Mouse (Mus musculus): ENCODE results near the gene Nudt19. TPM values are rescaled to one million over a fixed set of nuclear protein-coding genes. Genes with fewer than 3 reads are reported as not detected.
"Not testable (repeated sequence)": the region's sequence is repeated elsewhere in the genome, so short reads cannot be mapped to it uniquely, and the experiment has no call there.

Nudt19 gene
- polyA plus RNA-seq, 1 experiment from 2014 or later: 105 TPM

DNA sequence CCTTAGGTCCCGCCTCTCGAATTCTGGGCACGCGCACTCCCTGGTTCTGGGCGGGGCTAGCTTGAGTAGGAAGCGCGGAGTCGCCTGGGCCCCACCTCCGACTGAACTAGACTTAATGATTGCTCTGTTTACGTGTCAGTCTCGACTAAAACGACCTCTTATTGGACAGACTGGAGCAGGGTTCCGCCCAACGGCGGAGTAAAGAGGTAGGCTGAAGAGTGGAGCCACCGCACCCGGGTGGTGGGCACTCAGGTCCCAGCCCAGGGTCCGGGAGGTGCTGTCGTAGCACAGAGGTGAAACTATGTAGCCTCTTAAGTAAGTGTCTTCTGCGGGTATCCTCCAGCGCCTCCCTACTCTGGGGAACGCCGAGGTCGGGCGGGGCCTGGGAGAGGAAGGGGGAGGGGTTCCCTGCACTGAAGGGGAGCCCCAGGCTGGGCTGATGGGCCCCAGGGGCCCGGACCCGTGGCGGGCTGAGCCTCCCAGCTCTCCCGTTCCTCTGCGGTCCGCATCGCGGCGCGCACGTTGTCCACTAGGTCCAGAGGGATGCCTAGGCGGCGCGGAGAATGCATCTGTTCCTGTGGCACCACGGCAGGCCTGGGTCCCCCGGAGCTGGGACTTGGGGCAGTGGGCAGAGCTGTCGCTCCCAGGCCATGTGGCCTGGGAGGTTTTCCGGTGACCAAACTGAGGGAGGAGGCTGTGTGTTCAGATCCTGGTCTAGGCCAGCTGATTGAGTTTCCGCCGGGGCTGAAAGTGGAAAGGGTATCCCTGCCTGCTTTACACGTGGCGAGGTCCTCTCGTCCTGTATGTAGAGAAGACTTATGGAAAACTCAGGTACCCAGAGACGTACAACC lies 30.2 kb upstream of the Nudt19 start, which contains the start of gene Ankrd27:
TSS of gene Ankrd27 (plus strand) at position 190 of the 851 bp plus-strand sequence.
- H3K36me3 ChIP-seq: no peaks in the 10 kb centered on the region
- H3K27ac ChIP-seq: peak within 1 kb of the TSS; percentile 87
- H3K4me3 ChIP-seq (replicated peaks): peak within 1 kb of the TSS; percentile 91
- H3K9ac ChIP-seq: peak within 1 kb of the TSS; percentile 94
- H3K4me2 ChIP-seq: peak within 1 kb of the TSS; percentile 98
- peaks cover 62% of the 10 kb centered on the region for H3K4me1 ChIP-seq (replicated peaks)
- DNase-seq (peak; percentile 93), ATAC-seq (ENCODE audit: low read depth) (peak; percentile 94)
- peaks cover 42% of the 10 kb centered on the region for H3K27me3 ChIP-seq
- H3K9me3 ChIP-seq (replicated peaks): no peaks in the 10 kb centered on the region
- WGBS (ENCODE audit: insufficient replicate concordance): under 1% methylated on average over 49 of the region's 49 CpGs

DNA sequence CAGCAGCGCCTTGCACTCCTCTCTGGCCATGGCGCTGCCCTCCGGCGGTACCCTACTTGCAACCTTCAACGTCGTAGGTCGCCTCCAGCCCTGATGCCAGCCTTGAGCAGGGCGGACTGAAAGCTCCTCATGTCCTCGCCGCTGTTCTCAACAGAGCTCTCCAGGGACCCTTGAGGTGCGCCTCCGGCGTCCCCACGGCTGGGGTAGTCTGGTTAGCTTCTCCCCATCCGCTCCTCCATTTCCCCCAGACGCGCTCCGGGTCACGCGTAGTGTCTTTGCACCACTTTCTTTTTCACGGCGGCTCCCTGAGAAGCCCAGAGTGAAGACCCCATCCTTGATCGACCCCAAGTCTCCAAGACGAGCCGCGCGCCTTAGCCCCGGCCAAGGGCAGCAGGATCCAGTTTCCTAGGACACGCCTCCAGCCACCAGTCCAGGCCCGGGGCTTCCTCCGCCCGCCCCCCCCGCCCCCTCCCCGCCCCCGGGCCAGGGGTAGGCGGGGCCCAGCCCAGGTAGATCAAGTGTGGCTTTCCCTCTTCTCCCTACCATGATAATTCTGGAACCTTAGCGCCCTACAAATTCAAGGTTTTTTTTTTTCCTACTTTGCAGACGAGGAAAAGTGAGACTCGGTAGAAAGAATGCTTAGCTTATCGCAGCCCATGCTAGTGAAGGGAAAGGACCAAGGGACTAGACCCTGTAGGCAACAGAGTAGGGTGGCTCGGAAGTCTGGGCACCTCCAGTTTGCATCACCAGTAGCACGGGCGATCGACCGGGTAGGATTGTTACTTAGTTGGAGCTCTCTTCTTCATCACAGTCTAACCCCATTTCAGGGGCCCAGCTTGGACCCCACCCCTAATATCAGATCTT lies 29.3 kb upstream of the Nudt19 start, which contains the start of gene Rgs9bp:
TSS of gene Rgs9bp (minus strand) at position 392 of the 864 bp plus-strand sequence.
- peak; percentile 30 for ATAC-seq (ENCODE audit: low read depth)
- DNase-seq: peak; percentile 32
- Histone ChIP-seq H3K36me3 (no peaks in the 10 kb centered on the region), H3K4me1 (replicated peaks) (peaks cover 62% of the 10 kb centered on the region), H3K9ac (peak within 1 kb of the TSS; percentile 94), H3K9me3 (replicated peaks) (no peaks in the 10 kb centered on the region), H3K4me3 (replicated peaks) (peak within 1 kb of the TSS; percentile 91), H3K27me3 (peaks cover 49% of the 10 kb centered on the region), H3K27ac (peak within 1 kb of the TSS; percentile 87), H3K4me2 (peak within 1 kb of the TSS; percentile 98)
- WGBS (ENCODE audit: insufficient replicate concordance): under 1% methylated on average over 45 of the region's 45 CpGs

DNA sequence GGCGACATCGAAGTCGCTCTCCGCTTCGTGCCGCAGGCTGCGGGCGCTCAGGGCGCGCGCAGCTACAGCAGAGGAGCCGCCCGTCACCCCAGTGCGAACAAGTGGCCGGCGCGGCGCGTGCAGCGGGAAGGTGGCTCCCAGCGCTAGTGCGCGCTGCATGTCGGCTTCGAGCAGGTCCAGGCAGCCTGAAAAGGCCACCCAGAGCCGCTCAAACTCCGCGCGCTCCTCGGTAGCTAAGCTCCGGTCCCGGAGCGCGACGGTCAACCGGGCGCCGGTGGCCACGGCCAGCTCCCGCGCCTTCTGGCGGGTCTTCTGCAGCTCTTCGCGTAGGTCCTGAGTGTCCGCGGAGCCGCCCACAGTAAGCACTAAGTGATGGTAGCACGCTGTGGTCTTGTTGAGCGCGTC lies 28.7 kb upstream of the Nudt19 start:
- DNase-seq (no peak), ATAC-seq (ENCODE audit: low read depth) (no peak)
- under 1% methylated on average over 50 of the region's 50 CpGs for WGBS (ENCODE audit: insufficient replicate concordance)
- Histone ChIP-seq H3K4me3 (replicated peaks) (peak overlapping the region; percentile 91), H3K9me3 (replicated peaks) (no peaks in the 10 kb centered on the region), H3K27me3 (peaks cover 49% of the 10 kb centered on the region), H3K4me2 (peak overlapping the region; percentile 98), H3K27ac (no peak overlapping the region), H3K9ac (peak overlapping the region; percentile 67), H3K4me1 (replicated peaks) (peaks cover 57% of the 10 kb centered on the region), H3K36me3 (no peaks in the 10 kb centered on the region)

DNA sequence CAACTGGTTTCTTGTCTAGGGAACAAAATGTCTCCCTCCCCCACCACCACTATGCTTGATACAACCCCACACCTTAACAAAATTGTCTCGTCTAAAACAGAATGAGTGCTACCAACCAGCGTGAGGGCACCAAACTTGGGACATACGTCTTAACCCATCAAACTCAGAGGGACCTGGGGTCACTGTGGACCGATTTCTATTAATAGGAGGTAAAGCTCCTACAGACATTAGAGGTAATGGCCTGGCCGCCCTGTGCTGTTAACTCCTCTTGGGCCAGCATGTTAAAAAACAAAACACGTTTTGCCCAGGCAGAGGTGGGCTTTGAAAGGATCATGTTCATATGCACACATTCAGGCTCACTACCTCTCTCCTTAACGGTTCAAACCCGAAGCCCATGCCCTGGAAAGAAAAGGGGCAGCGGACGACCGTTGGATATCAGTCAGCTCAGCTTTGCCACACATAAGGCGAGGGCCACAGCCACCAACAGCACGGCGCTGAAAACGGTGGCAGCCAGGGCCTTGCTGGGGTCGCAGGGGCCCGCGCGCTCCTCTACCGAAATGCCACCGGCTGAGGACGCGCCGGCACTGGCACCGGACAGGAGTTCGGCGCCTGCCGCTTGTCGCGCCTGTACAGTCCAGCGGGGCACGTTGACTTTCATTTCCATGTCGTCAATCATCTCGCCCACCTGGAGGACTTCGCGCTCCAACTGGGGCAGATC lies 28.1 kb upstream of the Nudt19 start:
- no peaks in the 10 kb centered on the region for H3K36me3 ChIP-seq
- peaks cover 49% of the 10 kb centered on the region for H3K27me3 ChIP-seq
- H3K4me2 ChIP-seq: peak overlapping the region; percentile 98
- no peaks in the 10 kb centered on the region for H3K9me3 ChIP-seq (replicated peaks)
- H3K4me1 ChIP-seq (replicated peaks): peaks cover 51% of the 10 kb centered on the region
- no peak overlapping the region for H3K27ac ChIP-seq
- no peak for ATAC-seq (ENCODE audit: low read depth)
- DNase-seq: no peak
- WGBS (ENCODE audit: insufficient replicate concordance): 5% methylated on average over 36 of the region's 36 CpGs
- H3K9ac ChIP-seq: peak overlapping the region; percentile 67
- H3K4me3 ChIP-seq (replicated peaks): peak overlapping the region; percentile 91

DNA sequence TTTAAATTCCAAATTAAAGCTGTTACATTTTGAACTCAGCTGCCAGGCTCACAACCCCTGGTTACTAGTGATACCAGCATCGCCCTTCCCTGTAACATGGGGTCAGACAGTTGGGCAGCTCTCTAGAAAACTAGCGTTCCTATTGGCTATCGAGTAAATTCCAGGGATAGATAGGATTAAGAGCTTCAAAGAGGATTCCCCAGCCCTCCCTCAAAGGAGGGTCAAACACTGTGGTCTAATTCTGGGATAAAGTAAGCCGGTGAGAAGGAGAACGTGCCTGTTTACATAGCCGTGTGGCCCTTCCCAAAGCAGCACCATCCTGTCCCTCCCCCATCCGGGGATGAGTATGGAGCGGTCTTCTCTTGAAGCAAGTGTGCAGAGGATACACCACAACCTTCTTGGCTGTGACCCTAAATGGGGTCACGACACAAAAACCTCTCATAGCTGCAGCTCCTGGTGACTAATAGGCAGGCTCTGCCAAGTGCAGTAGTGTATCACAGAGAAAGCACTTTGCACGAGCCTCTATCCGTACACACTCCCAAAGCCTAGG lies 27.4 kb upstream of the Nudt19 start:
- Histone ChIP-seq H3K9me3 (replicated peaks) (no peaks in the 10 kb centered on the region), H3K4me2 (peak overlapping the region; percentile 98), H3K9ac (no peak overlapping the region), H3K27ac (no peak overlapping the region), H3K27me3 (peaks cover 49% of the 10 kb centered on the region), H3K4me3 (replicated peaks) (0 out of 2 replicates have a peak overlapping the region, but pooled peaks have one; percentile 4), H3K36me3 (no peaks in the 10 kb centered on the region), H3K4me1 (replicated peaks) (peaks cover 45% of the 10 kb centered on the region)
- ATAC-seq (ENCODE audit: low read depth): no peak
- no peak for DNase-seq
- WGBS (ENCODE audit: insufficient replicate concordance): 42% methylated on average over 11 of the region's 11 CpGs

DNA sequence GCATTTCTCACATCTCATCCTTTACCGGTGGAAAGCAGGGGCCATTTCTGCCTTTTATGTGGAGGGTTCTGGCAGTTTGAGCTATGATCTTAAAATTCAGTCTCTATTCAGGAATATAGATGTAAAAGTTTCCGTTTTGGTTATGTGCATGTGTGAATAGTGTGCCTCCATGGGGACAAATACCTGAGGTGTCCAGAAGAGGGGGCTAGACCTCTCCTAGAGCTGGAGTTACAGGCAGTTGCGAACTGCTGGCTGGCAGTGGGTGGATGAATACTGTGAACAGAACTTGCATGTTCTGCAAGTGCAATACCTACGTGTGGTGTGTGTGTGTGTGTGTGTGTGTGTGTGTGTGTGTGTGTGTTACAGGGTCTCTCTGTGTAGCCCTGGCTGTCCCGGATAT lies 26.6 kb upstream of the Nudt19 start:
- Histone ChIP-seq H3K4me2 (no peak overlapping the region), H3K9me3 (replicated peaks) (no peaks in the 10 kb centered on the region), H3K4me1 (replicated peaks) (peaks cover 36% of the 10 kb centered on the region), H3K36me3 (no peaks in the 10 kb centered on the region), H3K27ac (no peak overlapping the region), H3K4me3 (replicated peaks) (no peak overlapping the region), H3K9ac (no peak overlapping the region), H3K27me3 (peaks cover 58% of the 10 kb centered on the region)
- DNase-seq (no peak), ATAC-seq (ENCODE audit: low read depth) (no peak)
- 68% methylated on average over 5 of the region's 5 CpGs for WGBS (ENCODE audit: insufficient replicate concordance)

DNA sequence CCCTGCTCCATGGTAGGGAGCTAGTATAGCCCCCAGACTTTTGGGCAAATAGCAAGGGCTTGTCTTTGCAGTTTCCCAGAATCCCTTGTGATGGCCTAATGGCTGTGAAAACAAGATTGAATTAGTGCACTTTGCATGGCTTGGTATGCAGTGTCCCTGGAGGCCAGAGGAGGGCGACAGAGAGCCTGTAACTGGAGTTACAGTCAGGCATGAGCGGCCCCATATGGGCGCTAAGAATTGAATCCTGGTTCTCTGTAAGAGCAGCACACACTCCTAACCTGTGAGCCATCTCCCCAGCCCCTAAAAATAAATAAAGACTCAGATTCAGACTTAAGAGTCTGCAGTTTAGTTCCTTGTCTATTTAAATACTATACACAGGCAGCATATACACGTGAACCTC lies 23.7 kb upstream of the Nudt19 start:
- no peak overlapping the region for H3K9ac ChIP-seq
- no peaks in the 10 kb centered on the region for H3K9me3 ChIP-seq (replicated peaks)
- peaks cover 13% of the 10 kb centered on the region for H3K4me1 ChIP-seq (replicated peaks)
- no peak overlapping the region for H3K4me2 ChIP-seq
- peaks cover 73% of the 10 kb centered on the region for H3K27me3 ChIP-seq
- DNase-seq (no peak), ATAC-seq (ENCODE audit: low read depth) (peak; percentile 47; the same call in 1 of the 2 replicates)
- H3K36me3 ChIP-seq: no peaks in the 10 kb centered on the region
- H3K4me3 ChIP-seq (replicated peaks): no peak overlapping the region
- 33% methylated on average over 4 of the region's 4 CpGs for WGBS (ENCODE audit: insufficient replicate concordance)
- no peak overlapping the region for H3K27ac ChIP-seq

DNA sequence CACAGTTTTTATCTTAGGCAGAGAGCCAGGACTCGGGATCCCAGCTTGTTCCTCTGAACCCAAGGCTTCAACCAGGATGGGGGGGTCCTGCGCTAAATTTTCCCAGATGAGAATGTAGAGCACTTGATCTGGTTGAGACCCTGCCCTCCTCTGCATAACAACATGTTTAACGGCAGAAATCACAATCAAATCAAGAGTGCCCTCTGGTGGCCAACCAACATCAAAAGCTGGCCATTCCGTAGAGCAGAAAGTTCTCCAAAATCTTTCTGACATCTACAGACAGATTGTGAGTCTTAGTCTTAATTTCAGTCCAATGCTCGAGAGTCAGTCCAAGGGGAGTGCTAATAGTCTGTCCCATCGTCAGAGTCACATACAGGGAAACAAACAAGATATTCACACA lies 14.8 kb upstream of the Nudt19 start:
- H3K9ac ChIP-seq; H3K4me3 ChIP-seq (replicated peaks); DNase-seq; H3K9me3 ChIP-seq (replicated peaks); H3K4me1 ChIP-seq (replicated peaks); H3K4me2 ChIP-seq; H3K36me3 ChIP-seq; H3K27ac ChIP-seq; ATAC-seq (ENCODE audit: low read depth): not testable (repeated sequence)
- WGBS (ENCODE audit: insufficient replicate concordance): 15% methylated on average over 6 of the region's 6 CpGs
- peaks cover 19% of the 10 kb centered on the region for H3K27me3 ChIP-seq

DNA sequence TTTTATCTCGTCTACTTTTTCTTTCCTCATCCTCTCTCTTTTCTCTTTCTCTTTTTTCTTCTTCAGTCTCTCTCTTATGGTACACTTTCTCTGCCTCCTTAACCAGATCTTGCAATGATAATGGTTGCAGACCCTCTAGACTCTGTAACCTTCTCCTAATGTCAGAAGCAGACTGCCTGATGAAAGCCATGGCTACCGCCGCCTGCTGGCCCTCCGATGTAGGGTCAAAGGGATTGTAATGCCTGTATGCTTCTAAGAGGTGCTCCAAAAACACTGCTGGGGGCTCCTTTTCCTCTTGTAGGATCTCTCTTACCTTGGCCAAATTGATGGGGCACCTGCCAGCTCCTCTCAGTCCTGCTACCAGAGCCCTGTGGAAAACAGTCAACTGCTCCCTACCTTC lies 13.6 kb upstream of the Nudt19 start:
- H3K4me2 ChIP-seq; H3K27ac ChIP-seq; H3K27me3 ChIP-seq; H3K4me3 ChIP-seq (replicated peaks); H3K9me3 ChIP-seq (replicated peaks); DNase-seq; H3K36me3 ChIP-seq; H3K9ac ChIP-seq; H3K4me1 ChIP-seq (replicated peaks); ATAC-seq (ENCODE audit: low read depth): not testable (repeated sequence)
- 70% methylated on average over 4 of the region's 4 CpGs for WGBS (ENCODE audit: insufficient replicate concordance)

DNA sequence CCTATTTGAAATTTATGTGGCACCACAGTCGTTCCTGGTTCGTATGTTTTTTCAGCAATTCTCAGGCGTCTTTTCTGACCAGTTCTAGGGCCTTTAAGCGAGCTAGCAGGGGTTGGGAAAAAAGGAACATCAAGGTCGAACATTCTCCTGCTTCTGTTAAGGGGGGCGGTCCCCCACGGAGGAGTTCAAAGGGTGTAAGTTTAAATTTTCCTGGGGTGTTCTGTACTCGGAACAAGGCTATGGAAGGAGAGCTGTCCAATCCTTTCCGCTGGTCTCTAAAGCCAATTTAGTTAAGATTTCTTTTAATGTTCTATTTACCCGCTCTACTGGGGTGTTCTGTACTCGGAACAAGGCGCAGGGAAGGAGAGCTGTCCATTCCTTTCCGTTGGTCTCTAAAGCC lies 9.9 kb upstream of the Nudt19 start:
- ATAC-seq (ENCODE audit: low read depth); H3K36me3 ChIP-seq; H3K9ac ChIP-seq; H3K4me2 ChIP-seq; H3K27me3 ChIP-seq; H3K4me3 ChIP-seq (replicated peaks); H3K9me3 ChIP-seq (replicated peaks); DNase-seq; H3K27ac ChIP-seq: not testable (repeated sequence)
- H3K4me1 ChIP-seq (replicated peaks): peaks cover 40% of the 10 kb centered on the region
- 77% methylated on average over 13 of the region's 13 CpGs for WGBS (ENCODE audit: insufficient replicate concordance)

Measured in liver, embryonic 13.5 days (tissue).